Mouse (Mus musculus): Measurements from ENCODE around the gene Reg4. TPM values are rescaled to one million over a fixed set of nuclear protein-coding genes. Genes with fewer than 3 reads are reported as not detected.

Reg4 gene
- not detected in 3 replicates for total RNA-seq (2017)

GRCm38 (mm10) chr3:98221856-98222255 is at the start of gene Reg4:
TSS of gene Reg4 (plus strand) at chr3:98222156.
- no peak for ATAC-seq (replicated peaks; ENCODE audit: insufficient number of reproducible peaks, low FRiP score, low TSS enrichment, poor library complexity, severe bottlenecking)

- ATAC-seq (replicated peaks; ENCODE audit: insufficient number of reproducible peaks, low FRiP score, low TSS enrichment, poor library complexity, severe bottlenecking), result no peak
Measured at GRCm38 (mm10) chr3:98178340-98178739, 43.6 kb upstream of the Reg4 start.

- no peak for ATAC-seq (replicated peaks; ENCODE audit: insufficient number of reproducible peaks, low FRiP score, low TSS enrichment, poor library complexity, severe bottlenecking)
Measured at GRCm38 (mm10) chr3:98180805-98181204, 41.2 kb upstream of the Reg4 start.

GRCm38 (mm10) chr3:98185163-98185714 is 36.7 kb upstream of the Reg4 start:
- no peak for ATAC-seq (replicated peaks; ENCODE audit: insufficient number of reproducible peaks, low FRiP score, low TSS enrichment, poor library complexity, severe bottlenecking)

- ATAC-seq (replicated peaks; ENCODE audit: insufficient number of reproducible peaks, low FRiP score, low TSS enrichment, poor library complexity, severe bottlenecking), result no peak
Measured at GRCm38 (mm10) chr3:98187777-98188176, 34.2 kb upstream of the Reg4 start.

GRCm38 (mm10) chr3:98197711-98198532 is 24.0 kb upstream of the Reg4 start:
- ATAC-seq (replicated peaks; ENCODE audit: insufficient number of reproducible peaks, low FRiP score, low TSS enrichment, poor library complexity, severe bottlenecking), result no peak

- ATAC-seq (replicated peaks; ENCODE audit: insufficient number of reproducible peaks, low FRiP score, low TSS enrichment, poor library complexity, severe bottlenecking), result no peak
Measured at GRCm38 (mm10) chr3:98199747-98200146, 22.2 kb upstream of the Reg4 start.

- ATAC-seq (replicated peaks; ENCODE audit: insufficient number of reproducible peaks, low FRiP score, low TSS enrichment, poor library complexity, severe bottlenecking), result no peak
Measured at GRCm38 (mm10) chr3:98203282-98203681, 18.7 kb upstream of the Reg4 start.

- ATAC-seq (replicated peaks; ENCODE audit: insufficient number of reproducible peaks, low FRiP score, low TSS enrichment, poor library complexity, severe bottlenecking), result no peak
Measured at GRCm38 (mm10) chr3:98206977-98207376, 15.0 kb upstream of the Reg4 start.

GRCm38 (mm10) chr3:98209161-98209560 is 12.8 kb upstream of the Reg4 start:
- no peak for ATAC-seq (replicated peaks; ENCODE audit: insufficient number of reproducible peaks, low FRiP score, low TSS enrichment, poor library complexity, severe bottlenecking)

- no peak for ATAC-seq (replicated peaks; ENCODE audit: insufficient number of reproducible peaks, low FRiP score, low TSS enrichment, poor library complexity, severe bottlenecking)
Measured at GRCm38 (mm10) chr3:98210860-98211259, 11.1 kb upstream of the Reg4 start.

- ATAC-seq (replicated peaks; ENCODE audit: insufficient number of reproducible peaks, low FRiP score, low TSS enrichment, poor library complexity, severe bottlenecking), result no peak
Measured at GRCm38 (mm10) chr3:98211301-98212081, 10.5 kb upstream of the Reg4 start.

GRCm38 (mm10) chr3:98216296-98216695 is 5.7 kb upstream of the Reg4 start:
- ATAC-seq (replicated peaks; ENCODE audit: insufficient number of reproducible peaks, low FRiP score, low TSS enrichment, poor library complexity, severe bottlenecking), result no peak

GRCm38 (mm10) chr3:98223263-98223662 is 1.3 kb downstream of the Reg4 start:
- ATAC-seq (replicated peaks; ENCODE audit: insufficient number of reproducible peaks, low FRiP score, low TSS enrichment, poor library complexity, severe bottlenecking), result no peak

- no peak for ATAC-seq (replicated peaks; ENCODE audit: insufficient number of reproducible peaks, low FRiP score, low TSS enrichment, poor library complexity, severe bottlenecking)
Measured at GRCm38 (mm10) chr3:98223783-98224580, 2.0 kb downstream of the Reg4 start.

GRCm38 (mm10) chr3:98224975-98225374 is 3.0 kb downstream of the Reg4 start:
- ATAC-seq (replicated peaks; ENCODE audit: insufficient number of reproducible peaks, low FRiP score, low TSS enrichment, poor library complexity, severe bottlenecking), result no peak

- ATAC-seq (replicated peaks; ENCODE audit: insufficient number of reproducible peaks, low FRiP score, low TSS enrichment, poor library complexity, severe bottlenecking), result no peak
Measured at GRCm38 (mm10) chr3:98225746-98226145, 3.8 kb downstream of the Reg4 start.

- ATAC-seq (replicated peaks; ENCODE audit: insufficient number of reproducible peaks, low FRiP score, low TSS enrichment, poor library complexity, severe bottlenecking), result peak; percentile 71
Measured at GRCm38 (mm10) chr3:98226988-98227610, 5.1 kb downstream of the Reg4 start.

All from monocyte, adult 5-6 weeks (primary cell).